Mouse (Mus musculus) layer of hippocampus, adult 2 months (tissue): ENCODE measurements at regions not wholly inside any gene's neighbourhood (a gene's known extent, or its start where the extent isn't known, plus 50 kb on each side); places are given as distances from the start of the nearest gene placed in this dataset.
A peak's percentile ranks its signal among the peaks of the same experiment; 100 is the strongest.

Experiments used
- DNase-seq, 2 experiments: peaks; one replicate each; pipeline ENCODE4 v3.0.0; 2022; ENCODE audit warnings: low spot score in 2 of 2
- H3K27ac ChIP-seq: fragments of 200-600 bp; 2 replicates; pipeline ENCODE4 v1.8.1; 2022
- H3K4me3 ChIP-seq: fragments of 200-600 bp; 2 replicates; pipeline ENCODE4 v1.8.1; 2022; ENCODE audit warnings: mild to moderate bottlenecking
- CTCF ChIP-seq: fragments of 200-600 bp; conservative IDR thresholded peaks from 2 replicates; pipeline ENCODE4 v1.8.1; 2022; ENCODE audit warnings: antibody characterized with exemption, mild to moderate bottlenecking, moderate library complexity

DNA sequence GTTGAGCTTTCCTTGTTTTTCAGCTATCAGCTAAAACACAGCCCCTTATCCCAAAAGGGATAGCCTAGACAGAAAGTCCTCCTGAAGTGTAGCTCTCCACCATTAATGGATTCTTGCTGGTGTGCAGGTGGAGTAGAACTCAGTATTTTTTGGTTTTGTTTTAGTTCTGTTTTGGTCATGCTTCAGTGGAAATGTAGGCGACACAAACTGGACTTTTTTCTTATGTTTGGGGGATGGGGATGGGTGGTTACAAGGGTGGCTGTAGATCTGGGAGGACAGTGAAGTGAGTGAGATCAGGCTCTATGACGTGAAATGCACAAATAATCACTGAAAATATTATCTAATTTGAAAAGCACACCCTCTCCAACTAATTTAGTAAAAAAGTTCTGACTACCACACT lies 1163.6 kb upstream of the Zeb2 start:
- no peak for DNase-seq
- TF ChIP-seq CTCF: no peak
- Histone ChIP-seq H3K4me3 (no peak overlapping the region), H3K27ac (no peak overlapping the region)

DNA sequence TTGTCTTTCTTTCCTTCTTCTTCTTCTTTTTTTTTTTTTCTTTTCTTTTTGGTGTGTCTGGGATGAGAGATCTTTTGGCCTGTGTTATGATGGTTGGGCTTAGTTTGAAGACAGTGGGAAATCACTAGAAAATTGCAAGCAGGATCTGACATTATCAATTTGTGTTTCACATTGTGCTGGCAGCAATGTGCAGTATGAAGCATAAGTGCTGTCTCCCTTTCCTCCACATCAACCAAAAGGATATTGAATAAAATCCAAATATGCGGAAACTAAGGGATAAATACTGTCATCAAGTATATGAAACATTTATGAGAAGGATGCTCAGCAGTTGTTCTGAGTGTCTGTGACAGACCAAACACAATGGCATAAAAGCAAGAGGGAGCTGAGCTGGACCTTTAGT lies 1144.4 kb upstream of the Zeb2 start:
- DNase-seq: no peak
- Histone ChIP-seq H3K4me3 (no peak overlapping the region), H3K27ac (peak overlapping the region; percentile 53; the same call in 1 of the 2 replicates)
- TF ChIP-seq CTCF: no peak

DNA sequence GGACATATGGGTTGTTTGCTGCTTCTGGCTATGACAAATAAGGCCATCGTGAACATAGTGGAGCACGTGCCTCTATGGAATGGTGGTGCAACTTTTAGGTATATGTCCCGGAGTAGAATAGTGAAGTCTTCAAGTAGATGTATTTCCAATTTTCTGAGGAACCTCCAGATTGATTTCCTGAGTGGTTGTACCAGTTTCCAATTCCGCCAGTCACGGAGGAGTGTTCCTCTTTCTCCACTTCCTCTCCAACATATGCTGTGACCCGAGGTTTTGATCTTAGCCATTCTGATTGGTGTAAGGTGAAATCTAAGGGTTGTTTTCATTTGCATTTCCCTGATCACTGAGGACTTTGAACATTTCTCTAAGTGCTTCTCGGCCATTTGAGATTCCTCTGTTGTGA lies 1134.4 kb upstream of the Zeb2 start:
- no peak for DNase-seq
- Histone ChIP-seq H3K4me3 (no peak overlapping the region), H3K27ac (no peak overlapping the region)
- no peak for TF ChIP-seq CTCF

DNA sequence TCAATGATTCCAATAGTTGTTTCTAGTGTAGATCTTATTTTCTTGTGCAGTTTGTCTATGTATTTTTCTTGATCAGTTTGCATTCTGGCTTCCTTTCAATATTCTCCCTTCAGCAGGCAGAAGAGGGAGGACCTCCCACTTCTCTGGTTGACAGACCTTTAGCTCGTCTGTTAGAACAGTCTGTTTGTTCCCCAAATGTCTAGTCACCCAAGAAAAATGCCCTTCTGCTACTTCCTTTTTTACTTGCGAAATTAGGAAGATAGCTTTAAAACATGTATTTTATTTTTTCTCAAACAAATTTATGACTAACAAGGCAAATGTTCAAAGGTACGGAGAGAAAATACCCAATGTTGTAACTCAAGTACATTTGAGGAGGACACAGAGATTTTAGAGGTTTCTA lies 1128.5 kb upstream of the Zeb2 start:
- peak; percentile 46 to 71 for DNase-seq
- no peak overlapping the region for H3K4me3 ChIP-seq
- TF ChIP-seq CTCF: no peak
- peak overlapping the region; percentile 88 for H3K27ac ChIP-seq

DNA sequence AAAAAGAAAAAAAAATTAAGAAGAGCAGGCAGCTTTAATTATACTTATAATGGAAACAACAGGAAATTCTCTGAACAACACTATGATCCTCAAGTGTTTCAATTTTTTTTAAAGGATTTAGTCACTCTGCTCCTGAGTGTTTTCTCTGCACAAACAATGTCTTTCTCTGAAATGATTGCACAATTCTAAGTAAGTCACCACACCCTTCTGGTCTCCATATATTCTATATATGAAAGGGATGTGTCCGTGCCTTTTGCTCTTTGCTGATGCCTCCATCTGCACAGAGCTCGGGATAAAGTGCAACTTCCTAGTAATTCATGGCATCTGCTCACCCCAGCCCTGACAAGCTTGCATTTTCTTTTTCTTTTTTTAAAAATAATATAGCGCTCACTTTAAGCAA lies 1127.5 kb upstream of the Zeb2 start:
- Histone ChIP-seq H3K27ac (peak overlapping the region; percentile 88), H3K4me3 (no peak overlapping the region)
- no peak for TF ChIP-seq CTCF
- no peak for DNase-seq

DNA sequence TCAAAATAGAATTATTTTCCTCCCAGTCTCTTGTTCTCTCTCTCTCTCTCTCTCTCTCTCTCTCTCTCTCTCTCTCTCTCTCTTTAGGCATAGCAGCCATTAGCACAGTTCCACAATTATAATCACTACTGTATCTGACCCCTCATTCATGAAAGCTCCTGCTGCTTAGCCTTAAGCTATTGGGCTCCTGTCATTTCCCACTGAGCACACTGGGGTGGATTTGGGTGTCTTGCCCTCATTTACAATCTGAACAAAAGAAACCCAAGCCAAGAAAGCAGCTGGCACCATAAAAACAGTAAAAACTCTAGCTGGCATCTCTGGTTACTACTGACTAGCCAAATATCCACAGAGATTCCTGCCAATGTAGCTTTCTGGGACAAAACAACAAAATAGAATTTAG lies 1125.6 kb upstream of the Zeb2 start:
- peak in 1 of 2 experiments; percentile 8 for DNase-seq
- no peak for TF ChIP-seq CTCF
- H3K27ac ChIP-seq: peak overlapping the region; percentile 61; the same call in 1 of the 2 replicates
- H3K4me3 ChIP-seq: no peak overlapping the region

DNA sequence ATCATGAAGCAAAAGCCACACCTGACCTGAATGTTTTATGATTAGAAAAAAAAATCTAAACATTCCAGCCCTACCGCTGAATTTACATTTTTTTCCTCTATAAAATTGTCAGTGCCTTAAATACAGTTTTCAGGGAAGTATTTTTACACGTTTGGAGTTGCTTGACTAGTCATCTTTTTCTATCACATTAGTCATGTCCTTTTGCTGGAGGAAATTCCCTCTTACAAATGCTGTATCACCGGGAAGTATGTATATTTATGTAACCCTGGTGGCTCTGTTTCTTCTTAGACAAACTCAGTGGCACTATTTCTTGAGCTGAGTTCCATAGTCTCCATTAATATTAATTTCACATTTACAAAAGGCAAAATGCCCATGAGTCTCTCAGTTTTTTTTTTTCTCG lies 1122.7 kb upstream of the Zeb2 start:
- no peak for DNase-seq
- Histone ChIP-seq H3K27ac (no peak overlapping the region), H3K4me3 (no peak overlapping the region)
- no peak for TF ChIP-seq CTCF

DNA sequence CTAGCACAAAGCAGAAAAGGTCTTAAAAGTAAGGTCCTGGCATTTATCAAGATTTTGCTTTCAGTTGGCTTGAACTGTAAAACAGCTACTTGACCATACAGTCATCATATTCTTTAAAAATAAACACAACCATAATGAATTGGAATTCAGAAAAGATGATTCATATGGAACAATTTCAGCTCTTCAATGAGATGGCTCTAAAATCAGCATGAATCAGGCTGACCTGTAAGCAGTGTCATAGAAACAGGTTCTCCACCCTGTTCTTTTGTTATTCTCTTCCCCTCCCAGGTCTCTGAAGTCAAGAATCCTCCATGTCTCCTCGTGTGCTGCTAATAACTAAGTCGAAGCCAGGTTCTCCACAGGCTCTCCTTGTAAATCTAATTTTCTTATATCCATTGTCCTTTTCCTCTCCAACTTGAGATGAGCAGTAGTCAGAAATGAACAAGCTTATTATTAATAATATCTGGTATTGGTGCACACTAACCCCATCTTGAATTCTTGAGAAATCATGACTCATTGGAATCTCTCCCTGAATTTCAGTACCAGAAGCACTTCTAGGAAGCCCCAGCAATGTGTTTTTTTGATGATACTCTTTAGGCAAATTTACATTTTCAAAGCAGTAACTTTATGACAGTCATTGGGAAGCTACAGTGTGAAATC lies 1113.7 kb upstream of the Zeb2 start:
- Histone ChIP-seq H3K4me3 (no peak overlapping the region), H3K27ac (no peak overlapping the region)
- DNase-seq: no peak
- TF ChIP-seq CTCF: no peak

DNA sequence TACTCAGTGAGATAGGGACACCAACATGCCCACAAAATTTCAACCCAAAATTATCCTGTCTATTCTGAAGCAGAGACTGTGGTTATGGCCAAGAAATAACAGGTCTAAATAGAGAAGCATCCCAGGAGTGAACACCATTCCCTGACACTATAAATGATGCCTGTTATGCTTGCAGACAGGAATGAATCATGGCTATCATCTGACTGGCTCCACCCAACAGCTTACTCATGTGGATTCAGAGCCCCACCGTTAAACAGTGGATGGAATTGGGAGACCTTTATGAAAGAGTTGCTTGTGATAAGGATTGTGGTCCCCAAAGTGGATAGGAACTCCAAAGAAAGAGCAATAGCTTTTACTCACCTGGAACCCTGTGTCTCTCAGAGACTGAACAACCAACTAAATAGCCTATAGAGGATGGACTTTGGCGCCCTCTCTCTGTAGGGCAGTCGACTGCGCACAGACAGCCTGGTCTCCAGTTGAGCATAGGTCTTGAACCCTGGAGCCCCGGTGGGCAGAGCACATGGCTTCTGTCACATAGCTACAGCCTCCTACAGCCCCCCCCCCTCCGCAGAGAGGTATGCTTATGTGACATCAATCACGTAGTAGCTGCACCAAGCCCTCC lies 1101.3 kb upstream of the Zeb2 start:
- no peak for DNase-seq
- Histone ChIP-seq H3K27ac (no peak overlapping the region), H3K4me3 (no peak overlapping the region)
- TF ChIP-seq CTCF: peak; percentile 51

DNA sequence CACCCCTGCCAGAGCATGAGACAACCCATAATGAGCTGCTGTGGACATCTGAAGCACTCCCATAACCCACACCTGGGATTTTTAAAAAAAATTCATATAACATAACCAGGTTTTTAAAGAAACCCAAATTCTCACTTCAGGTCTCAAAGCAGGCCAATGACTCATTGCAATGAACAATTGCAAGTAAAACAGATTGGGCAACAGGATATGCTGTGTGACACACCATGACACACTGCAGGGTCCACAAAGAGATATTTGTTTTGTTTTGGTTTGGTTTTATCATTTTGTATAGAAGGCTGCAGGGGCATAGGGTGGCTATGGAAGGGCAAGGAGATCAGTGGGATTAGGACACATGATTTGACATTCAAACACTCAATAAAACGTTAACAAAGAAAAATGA lies 1082.1 kb upstream of the Zeb2 start:
- TF ChIP-seq CTCF: no peak
- DNase-seq: no peak
- Histone ChIP-seq H3K27ac (no peak overlapping the region), H3K4me3 (no peak overlapping the region)

DNA sequence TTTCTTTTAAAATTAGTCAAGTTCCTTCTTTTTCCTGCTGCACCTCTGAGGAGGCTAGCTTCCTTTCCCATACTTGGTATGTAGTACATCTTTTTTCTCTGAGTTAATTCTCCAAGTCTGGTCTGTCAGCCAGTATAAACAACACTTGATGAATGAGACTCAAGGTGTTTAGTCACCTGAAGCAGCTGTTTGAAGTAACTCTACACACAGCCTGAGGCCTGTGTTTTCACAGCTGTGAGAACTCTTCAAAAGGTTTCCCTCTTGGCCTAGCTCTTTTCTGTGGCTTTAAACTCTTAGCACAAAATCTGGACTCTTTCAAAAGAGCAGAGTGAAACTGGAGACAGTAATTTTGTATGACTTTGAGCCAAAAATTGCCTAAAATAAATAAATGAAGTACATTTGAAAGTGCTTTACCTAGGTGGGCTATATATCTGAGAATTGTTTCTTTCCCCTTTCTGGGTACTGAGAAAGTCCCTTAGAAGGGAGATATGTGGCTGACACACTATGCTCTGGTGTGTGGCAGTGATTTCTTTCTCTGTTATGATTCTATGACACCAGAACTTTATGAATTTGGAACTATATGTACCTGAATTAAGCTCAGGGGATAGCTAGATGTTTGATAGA lies 1070.2 kb upstream of the Zeb2 start:
- no peak for DNase-seq
- no peak overlapping the region for H3K27ac ChIP-seq
- TF ChIP-seq CTCF: no peak
- no peak overlapping the region for H3K4me3 ChIP-seq

DNA sequence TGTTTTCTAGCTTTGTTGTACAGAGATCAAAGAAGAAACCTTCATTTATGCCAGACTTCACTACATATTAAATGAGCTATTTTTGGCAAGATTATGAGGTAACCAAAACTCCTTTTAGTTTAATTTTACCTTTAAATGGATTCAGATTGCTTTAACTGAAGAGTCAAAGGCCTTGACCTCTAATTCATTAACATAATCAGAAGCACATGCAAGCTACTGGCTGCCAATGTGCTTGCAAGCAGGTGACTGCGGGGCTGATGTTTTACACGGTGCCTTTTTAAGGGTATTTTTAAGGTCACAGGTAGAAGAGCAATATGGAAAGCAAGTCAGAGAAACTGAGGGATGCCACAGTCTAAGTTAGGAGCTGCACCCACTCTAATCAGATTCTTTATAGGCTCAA lies 1066.0 kb upstream of the Zeb2 start:
- TF ChIP-seq CTCF: no peak
- DNase-seq: no peak
- Histone ChIP-seq H3K4me3 (no peak overlapping the region), H3K27ac (no peak overlapping the region)

DNA sequence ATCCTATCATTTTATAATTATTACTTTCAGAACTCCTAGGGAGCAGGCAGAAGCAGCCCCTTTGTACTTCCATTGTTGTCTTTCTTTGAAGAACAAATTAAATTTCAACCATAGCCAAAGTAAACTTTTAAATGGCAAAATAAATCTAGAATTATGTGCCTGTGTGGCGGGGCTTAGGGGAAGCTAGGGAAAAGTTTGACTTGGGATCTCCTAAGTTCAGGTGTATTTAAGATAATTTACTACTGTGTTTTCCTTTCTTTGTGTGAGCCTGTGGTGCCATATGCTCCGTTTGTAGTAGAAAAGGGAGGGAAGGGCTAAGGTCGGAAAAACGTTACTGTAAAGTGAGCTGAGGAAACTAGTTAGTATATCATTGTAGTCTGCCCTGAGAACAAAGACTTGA lies 1062.5 kb upstream of the Zeb2 start:
- no peak for TF ChIP-seq CTCF

DNA sequence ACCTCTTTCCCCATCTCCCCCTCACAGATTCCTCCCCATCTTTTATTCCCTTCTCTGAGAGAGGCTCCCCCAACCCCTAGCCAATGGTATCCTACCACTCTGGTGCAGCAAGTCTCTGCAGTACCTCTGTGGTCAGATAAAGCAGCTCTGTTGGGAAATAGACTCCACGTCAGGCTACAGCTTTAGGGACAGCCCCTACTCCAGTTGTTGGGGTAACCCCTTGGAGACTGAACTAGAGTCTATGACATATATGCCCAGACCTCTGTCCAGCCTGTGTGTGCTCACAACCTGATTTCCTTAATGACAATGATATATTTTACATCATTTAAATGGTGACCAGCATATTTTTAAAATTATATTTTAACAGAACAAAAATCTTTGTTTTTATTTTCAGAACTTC lies 1051.3 kb upstream of the Zeb2 start:
- no peak for TF ChIP-seq CTCF
- H3K27ac ChIP-seq: no peak overlapping the region
- H3K4me3 ChIP-seq: no peak overlapping the region
- no peak for DNase-seq

More for the DNA sequence above, 1062.5 kb upstream of the Zeb2 start:
- Histone ChIP-seq H3K27ac (no peak overlapping the region), H3K4me3 (no peak overlapping the region)
- no peak for DNase-seq
